Mouse (Mus musculus): ENCODE measurements around the gene Gm9758.
"Not testable (repeated sequence)": the region's sequence is repeated elsewhere in the genome, so short reads cannot be mapped to it uniquely, and the experiment has no call there.

Gene Gm9758

DNA sequence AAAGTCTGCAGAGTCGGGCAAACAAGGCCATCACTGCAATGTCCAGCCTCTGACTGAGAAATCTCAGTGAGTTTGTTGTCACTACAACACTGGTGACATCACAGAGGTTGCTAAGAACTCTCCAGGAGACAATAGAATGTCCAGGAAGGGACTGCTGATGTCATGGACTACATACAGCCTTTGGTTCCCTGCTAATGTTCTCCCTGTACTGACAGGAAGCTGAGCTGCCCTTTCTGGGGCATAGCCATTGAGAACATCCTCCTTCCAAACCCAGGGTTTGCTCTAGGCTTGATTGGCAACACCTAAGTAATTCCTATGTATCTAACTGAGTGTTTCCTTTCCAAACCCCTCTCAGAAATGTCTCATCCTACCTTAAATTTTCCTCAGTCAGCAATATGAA lies at the start of gene Gm9758:
Gene Gm9758 (minus strand): TSS at position 101 of the 400 bp plus-strand sequence.
- not testable (repeated sequence) for DNase-seq (ENCODE audit: low read depth, low spot score)

DNA sequence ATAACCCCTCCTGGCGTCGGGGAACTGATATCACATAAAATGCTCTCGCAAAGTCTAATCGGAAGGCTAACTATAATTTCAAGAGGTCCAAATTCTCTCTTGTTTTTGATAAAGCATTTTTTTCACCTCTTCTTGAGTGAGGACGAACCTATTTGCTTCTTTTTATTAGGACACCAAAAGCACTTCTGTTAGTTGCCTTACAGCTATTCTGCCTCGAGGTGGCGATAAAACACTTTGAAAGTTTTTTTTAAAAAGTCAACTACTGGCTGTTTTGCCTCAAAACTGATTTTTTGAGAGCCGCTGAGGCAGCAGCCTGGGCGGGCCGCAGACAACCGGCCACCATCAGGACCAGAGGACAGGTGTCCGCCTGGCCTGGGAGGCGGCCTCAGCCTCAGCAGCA lies 49.1 kb upstream of the Gm9758 start:
- not testable (repeated sequence) for DNase-seq (ENCODE audit: low read depth, low spot score)

DNA sequence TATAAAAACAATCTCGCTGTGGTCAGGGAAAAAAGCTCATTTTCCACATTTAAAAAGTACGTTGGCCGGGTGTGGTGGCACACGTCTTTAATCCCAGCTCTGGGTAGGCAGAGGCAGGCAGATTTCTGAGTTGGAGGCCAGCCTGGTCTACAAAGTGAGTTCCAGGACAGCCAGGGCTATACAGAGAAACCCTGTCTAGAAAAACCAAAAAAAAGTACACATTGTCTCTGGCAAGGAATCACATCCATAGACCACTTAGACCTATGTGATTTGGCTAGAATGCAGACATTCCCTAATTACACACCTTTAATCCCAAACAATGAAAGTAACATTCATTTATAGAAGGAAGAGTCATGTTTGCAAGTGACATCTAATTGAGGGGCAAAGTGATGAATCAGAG lies 46.8 kb upstream of the Gm9758 start:
- DNase-seq (ENCODE audit: low read depth, low spot score), result not testable (repeated sequence)

DNA sequence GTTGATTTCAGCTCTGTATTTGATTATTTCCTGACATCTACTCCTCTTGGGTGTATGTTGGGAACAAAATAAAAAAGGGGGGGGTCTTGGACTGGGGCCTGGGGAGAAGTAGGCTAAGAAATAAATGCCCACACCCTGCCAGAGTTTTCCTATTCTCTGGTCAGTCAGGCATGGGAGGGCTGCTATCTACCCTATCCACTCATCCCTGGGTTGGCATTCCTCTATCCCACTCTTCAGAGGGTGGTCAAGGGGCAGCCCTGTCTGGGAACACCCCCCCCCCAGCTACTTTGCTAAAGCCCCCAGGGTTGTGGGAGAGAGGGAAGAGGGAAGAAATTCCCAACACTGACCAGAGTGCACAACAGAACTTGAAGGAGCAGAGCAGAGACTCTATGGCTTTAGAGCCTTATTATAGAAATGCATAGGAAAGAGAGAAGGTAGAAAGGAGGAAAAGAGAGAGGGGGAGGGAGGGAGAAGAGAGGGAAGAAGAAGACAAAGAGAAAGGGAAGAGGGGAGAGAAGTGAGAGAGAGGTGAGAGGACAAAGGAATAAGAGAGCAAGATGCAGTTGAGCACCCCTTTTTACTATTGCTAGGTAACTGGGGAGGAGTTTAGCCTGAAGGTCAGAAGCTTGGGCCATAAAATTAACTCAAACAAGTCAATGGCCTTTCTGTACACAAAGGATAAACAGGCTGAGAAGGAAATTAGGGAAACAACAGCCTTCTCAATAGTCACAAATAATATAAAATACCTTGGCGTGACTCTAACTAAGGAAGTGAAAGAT lies 41.4 kb upstream of the Gm9758 start:
- not testable (repeated sequence) for DNase-seq (ENCODE audit: low read depth, low spot score)

DNA sequence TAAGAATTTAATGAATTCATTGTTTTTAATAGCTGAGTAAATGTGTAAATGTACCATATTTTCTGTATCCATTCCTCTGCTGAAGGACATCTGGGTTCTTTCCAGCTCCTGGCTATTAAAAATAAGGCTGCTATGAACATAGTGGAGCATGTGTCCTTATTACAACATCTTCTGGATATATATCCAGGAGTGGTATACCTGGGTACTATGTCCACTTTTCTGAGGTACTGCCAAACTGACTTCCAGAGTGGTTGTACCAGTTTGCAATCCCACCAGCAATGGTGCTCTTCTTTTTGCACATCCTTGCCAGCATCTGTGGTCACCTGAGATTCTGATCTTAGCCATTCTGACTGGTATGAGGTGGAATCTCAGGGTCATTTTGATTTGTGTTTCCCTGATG lies 38.9 kb upstream of the Gm9758 start:
- not testable (repeated sequence) for DNase-seq (ENCODE audit: low read depth, low spot score)

DNA sequence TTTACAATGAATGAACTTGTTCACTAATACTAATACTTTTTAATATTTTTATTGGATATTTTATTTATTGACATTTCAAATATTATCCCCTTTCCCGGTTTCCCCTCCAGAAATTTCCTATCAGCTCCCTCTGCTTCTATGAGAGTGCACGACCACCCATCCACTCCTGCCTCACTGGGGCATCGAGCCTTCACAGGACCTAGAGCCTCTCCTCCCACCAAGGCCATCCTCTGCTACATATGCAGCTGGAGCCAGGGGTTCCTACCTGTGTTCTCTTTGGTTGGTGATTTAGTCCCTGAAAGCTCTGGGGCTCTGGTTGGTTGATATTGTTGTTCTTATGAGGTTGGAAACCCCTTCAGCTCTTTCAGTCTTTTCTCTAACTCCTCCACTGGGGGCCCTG lies 38.0 kb upstream of the Gm9758 start:
- DNase-seq (ENCODE audit: low read depth, low spot score), result not testable (repeated sequence)

DNA sequence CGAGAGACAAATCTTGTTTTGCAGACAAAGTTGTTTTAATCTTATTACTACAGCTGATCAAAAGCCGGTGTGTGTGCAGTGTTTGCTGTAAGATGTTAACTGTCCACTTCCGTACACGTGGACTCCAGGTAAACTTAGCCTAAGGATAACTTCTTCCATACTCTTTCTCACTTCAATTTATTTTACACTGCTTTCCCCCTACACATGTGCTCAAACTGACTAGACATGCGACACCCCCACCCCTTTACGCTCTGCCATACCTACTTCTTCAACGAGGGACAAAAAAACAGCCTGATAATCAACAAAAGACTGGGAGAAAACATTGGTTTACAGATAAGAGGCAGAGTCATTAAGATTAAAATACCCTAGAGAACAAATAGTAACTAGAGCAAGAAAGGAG lies 37.1 kb upstream of the Gm9758 start:
- DNase-seq (ENCODE audit: low read depth, low spot score), result not testable (repeated sequence)

DNA sequence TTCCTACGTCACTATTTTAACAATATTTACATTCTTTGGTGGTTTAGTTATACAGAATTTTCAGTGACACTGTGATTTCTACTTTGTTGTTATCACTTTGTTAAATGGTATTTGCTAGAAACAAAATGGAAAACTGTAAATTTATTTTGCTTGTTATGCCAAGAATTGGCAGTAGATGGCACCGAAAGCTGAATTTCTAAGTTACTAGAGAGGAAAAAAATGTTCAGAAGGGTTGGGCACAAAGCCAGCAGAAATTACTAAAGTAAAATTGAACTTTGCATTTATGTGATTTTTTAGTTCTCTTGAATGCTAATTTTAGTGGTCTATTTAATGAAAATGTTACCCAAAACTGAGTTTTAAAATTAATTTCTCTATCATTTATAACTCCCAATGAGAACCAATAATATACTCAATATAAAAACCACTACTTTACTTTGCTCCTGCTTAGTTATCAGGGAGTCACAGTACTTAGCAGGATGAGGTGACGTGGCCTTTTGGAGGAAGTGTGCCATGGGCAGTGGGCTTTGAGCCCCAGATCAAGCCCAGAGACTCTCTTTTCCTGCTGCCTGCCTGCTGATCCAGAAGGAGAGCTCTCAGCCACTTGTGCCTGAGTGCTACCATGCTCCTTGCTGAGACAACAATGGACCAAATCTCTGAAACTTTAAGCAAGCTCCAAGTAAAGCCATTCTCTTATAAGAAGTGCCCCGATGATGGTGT lies 32.9 kb upstream of the Gm9758 start:
- DNase-seq (ENCODE audit: low read depth, low spot score), result not testable (repeated sequence)

DNA sequence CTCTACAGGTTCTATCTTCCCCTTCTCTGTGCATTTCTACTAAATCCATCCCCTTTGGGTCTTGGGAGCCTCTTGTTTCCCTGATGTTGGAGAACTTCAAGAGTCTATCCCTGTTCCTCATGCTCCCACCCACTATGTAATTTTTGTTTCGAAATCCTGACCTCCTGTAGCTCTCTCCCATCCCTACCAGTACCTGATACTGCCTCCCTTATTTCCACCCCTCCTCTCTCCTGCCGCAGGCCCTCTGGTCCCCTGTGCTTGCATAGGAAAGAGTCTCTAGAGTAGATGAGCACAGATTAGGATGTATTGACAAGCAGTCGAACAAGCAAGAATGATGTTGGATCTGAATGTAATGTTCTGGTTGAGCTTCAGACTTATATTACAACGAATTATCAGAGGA lies 30.8 kb upstream of the Gm9758 start:
- DNase-seq (ENCODE audit: low read depth, low spot score), result not testable (repeated sequence)

DNA sequence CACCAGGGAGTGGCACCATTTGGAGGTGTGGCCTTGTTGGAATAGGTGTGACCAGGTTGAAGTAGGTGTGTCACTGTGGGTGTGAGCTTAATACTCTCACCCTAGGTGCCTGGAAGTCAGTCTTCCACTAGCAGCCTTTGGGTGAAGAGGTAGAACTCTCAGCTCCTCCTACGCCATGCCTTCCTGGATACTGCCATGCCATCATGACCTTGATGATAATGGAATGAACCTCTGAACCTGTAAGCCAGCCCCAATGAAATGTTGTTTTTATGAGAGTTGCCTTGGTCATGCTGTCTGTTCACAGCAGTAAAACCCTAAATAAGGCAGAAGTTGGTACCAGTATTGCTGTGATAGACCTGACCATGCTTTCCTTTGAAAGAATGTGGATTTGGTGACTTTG lies 26.3 kb upstream of the Gm9758 start:
- not testable (repeated sequence) for DNase-seq (ENCODE audit: low read depth, low spot score)

DNA sequence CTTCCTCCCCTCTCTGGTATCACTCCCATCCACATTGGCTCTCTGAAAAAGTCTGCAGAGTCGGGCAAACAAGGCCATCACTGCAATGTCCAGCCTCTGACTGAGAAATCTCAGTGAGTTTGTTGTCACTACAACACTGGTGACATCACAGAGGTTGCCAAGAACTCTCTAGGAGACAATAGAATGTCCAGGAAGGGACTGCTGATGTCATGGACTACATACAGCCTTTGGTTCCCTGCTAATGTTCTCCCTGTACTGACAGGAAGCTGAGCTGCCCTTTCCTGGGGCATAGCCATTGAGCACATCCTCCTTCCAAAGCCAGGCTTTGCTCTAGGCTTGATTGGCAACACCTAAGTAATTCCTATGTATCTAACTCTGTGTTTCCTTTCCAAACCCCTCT lies 23.6 kb upstream of the Gm9758 start, which contains the start of gene Speer4e:
Gene Speer4e (minus strand): TSS at position 101 of the 400 bp plus-strand sequence.
- not testable (repeated sequence) for DNase-seq (ENCODE audit: low read depth, low spot score)

DNA sequence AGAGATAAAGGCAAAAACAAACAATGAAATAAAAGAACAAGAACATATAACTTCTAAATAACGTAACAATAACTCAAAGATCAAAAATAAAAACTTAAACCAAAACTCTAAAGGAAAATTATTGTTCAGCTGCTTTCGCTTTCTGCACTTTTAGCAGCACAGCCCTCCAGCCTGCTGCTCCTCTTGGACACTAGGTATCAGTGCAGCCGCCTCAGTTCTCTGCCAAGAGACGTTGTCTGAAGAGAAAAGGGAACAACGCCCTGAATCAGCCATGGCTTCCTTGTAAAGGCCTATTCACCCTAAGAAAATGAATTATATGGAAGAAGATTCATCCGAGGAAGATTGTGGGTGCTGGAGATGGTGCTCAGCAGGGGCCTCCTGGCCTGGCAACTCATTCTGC lies 19.0 kb upstream of the Gm9758 start:
- not testable (repeated sequence) for DNase-seq (ENCODE audit: low read depth, low spot score)

DNA sequence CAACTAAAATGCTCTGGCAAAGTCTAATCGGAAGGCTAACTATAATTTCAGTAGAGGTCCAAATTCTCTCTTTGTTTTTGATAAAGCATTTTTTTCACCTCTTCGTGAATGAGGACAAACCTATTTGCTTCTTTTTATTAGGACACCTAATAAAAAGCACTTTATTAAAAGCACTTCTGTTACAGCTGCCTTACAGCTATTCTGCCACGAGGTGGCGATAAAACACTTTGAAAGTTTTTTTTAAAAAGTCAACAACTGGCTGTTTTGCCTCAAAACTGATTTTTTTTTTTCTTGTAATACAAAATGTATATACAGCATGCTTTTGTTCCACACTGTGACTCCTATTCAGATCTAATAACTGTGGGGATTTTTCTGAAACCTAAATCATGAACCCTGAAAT lies 12.3 kb upstream of the Gm9758 start:
- DNase-seq (ENCODE audit: low read depth, low spot score), result not testable (repeated sequence)

DNA sequence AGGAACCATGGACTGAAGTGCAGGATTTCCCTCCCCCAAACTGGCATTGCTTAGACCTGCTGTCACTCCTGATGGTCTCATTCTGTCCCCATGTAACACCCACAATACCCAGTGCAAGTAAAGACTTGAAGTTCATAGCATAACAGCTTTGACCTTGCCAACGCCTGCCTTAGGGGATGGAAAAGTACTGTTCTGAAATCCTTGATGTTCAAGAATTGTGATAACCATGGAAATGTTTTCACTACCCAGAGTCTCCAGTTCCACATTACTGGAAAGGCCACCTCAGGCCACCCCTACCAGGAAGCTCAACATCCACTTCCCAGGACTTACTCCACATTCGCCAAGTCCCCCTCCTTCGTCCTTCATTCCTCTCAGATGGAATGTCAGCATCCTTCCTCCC lies 338 bp downstream of the Gm9758 start:
- not testable (repeated sequence) for DNase-seq (ENCODE audit: low read depth, low spot score)

DNA sequence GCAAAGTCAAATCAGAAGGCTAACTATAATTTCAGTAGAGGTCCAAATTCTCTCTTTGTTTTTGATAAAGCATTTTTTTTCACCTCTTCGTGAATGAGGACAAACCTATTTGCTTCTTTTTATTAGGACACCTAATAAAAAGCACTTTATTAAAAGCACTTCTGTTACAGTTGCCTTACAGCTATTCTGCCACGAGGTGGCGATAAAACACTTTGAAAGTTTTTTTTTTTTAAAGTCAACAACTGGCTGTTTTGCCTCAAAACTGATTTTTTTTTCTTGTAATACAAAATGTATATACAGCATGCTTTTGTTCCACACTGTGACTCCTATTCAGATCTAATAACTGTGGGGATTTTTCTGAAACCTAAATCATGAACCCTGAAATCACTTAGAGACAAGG lies 11.2 kb downstream of the Gm9758 start:
- peak; percentile 8 for DNase-seq (ENCODE audit: low read depth, low spot score)

DNA sequence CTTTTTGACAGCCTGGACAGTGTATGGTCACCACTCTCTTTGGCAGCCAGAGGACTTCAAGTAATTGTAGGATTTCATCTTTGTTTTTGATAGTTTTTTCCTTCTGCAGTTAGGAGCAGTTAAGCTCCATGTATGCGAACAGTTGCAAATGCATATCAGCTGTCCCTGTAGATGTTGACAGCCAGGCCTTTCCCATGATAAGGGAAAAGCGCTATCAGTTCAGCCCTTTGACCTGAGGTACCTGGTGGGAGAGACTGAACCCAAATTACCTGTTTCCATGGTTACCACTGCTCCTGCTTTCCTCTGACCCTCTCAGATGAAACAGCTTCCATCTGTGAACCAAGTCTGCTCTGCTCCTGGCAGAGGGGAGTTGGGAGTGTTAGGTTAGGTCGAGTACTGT lies 22.5 kb downstream of the Gm9758 start:
- no peak for DNase-seq (ENCODE audit: low read depth, low spot score)

DNA sequence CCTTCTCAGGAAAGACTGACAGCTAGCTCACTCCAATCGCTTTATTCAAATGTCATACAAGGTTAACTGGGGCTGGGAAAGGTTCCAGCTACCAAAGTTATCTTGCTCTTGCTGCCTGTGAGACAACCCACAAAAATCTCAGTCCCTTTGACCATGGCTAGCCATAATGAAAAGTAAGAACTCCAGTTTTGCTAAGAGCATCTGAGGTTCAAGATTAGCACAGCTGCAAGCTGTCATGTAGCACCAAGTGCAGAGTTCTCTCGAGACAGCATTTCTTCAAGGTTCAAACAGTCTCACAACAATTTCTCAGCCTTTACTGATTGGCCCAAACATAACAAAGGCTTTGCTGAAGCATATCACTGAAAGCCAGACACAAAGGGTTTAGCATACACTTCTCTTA lies 29.4 kb downstream of the Gm9758 start:
- DNase-seq (ENCODE audit: low read depth, low spot score), result not testable (repeated sequence)
